Mouse (Mus musculus) lung, adult 2 months (tissue): ENCODE data around the gene Hyal2. TPM values are rescaled to one million over a fixed set of nuclear protein-coding genes. Genes with fewer than 3 reads are reported as not detected.

Experiments used
- DNase-seq: peaks from one replicate; pipeline ENCODE4 v3.0.0; 2022
- H3K4me1 ChIP-seq: fragments of 200-500 bp; 2 replicates; pipeline ENCODE4 v1.6.1; 2011; ENCODE audit warnings: low read length; ENCODE audit not compliant: control insufficient read depth, insufficient read depth
- H3K4me3 ChIP-seq: fragments of 200-500 bp; replicated peaks from 2 replicates; pipeline ENCODE3; 2011; ENCODE audit warnings: low read depth, mild to moderate bottlenecking, control low read depth, low read length; ENCODE audit errors: extremely low read depth
- CTCF ChIP-seq: fragments of 200-500 bp; IDR thresholded peaks from 2 replicates; pipeline ENCODE4 v1.5.1; 2011; ENCODE audit warnings: mild to moderate bottlenecking, low read length, control low read depth; ENCODE audit not compliant: insufficient read depth
- POLR2A ChIP-seq: fragments of 200-500 bp; IDR thresholded peaks from 2 replicates; pipeline ENCODE4 v1.6.1; 2011; ENCODE audit warnings: low read depth, mild to moderate bottlenecking, control low read depth, low read length, borderline replicate concordance; ENCODE audit errors: extremely low read depth
- WGBS: fragments of 180-500 bp; shearing (Covaris S2); methylation state at CpG from one replicate; pipeline ENCODE4 v1.1.7; 2018; 5-methylcytosine and 5-hydroxymethylcytosine counted together
- polyA plus RNA-seq: library from polyadenylated mRNA; depleted of rRNA; stranded (reverse); fragments of >200 nt; gene quantifications from 2 replicates; pipeline ENCODE4 v1.2.3, GENCODE M21; 2012

Gene Hyal2
- polyA plus RNA-seq, 1 experiment = 235 TPM

DNA sequence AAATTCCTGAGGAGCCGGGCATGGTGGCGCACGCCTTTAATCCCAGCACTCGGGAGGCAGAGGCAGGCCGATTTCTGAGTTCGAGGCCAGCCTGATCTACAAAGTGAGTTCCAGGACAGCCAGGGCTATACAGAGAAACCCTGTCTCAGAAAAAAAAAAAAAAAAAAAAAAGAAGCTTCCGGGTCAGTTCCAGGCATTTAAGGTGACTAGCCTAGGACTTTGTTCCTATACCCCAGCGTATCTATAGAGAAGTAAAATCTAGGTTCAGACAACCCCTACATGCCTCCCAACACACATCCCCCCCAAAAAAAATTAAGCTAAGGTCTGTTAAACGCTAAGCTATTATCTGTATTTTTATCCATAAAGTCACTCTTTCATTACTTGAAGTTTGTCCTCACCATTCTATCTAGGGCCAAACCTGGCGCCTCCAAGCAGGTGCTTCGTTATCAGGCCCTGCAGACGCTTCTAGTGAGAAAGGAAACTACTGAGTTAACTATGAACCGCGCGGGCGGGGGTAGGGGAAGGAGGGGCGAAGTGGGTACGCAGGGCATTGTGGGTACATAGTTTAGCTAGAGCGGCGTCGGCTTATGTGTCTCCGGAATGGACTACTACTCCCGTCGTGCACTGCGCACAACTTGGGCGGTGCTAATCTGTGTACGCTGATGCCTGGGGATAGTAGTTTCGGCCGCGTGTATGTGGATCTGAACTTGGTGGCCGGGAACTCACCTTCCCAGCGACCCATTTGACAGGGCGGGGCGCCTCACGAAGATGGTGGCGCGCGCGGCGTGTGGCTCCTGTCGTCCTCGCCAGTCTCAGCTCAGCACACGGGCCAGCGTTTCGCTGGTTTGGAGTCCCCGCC, 19.5 kb downstream of the Hyal2 start, which contains the start of gene Ifrd2:
Gene Ifrd2, plus strand, starts transcription at position 669 of the 859 bp plus-strand sequence.
- TF ChIP-seq POLR2A = no peak
- TF ChIP-seq CTCF = no peak
- WGBS = 9% methylated on average over 46 of the region's 46 CpGs
- peak within 1 kb of the TSS; percentile 72 for H3K4me3 ChIP-seq
- peaks cover 7% of the 10 kb centered on the region for H3K4me1 ChIP-seq
- DNase-seq = peak; percentile 95

DNA sequence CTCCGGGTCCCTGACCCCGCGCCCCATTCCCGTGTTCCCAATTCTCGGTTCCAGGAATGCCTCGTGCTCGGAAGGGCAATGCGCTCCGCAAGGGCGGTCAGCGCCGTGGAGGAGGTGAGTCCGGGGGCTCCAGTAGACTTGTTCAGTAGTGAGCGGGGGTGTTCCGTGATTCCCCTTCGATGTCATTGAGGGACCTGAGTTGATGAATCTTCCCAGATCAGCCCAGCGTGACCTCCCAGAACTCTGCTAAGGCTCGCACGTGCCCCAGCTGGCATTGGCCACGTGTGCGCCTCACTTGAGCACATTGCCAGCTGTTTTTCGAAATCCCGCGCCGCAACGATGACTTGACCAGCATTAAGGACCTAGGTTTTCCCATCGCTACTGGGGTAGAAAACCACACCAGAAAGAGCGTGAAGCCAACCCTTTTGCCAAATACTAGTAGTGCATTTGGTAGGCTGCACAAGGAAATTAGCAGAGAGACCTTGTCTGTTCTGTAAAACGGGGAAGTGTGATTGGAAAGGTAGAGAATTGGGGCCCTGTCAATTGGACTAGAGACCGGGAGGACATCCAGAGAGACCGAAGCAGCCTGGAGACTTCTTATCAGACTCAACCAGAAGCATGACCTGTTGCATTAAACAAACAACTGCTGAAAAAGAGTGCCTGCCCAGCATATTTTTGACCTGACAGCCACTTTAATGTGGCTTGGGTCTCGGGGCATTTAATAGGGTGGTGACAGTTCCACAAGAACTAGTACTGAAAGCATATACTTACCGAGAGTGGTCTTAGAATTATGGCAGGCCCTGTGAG, 20.3 kb downstream of the Hyal2 start:
- 2% methylated on average over 33 of the region's 33 CpGs for WGBS
- TF ChIP-seq POLR2A (no peak), CTCF (no peak)
- no peak for DNase-seq
- Histone ChIP-seq H3K4me1 (peaks cover 7% of the 10 kb centered on the region), H3K4me3 (peak overlapping the region; percentile 72)

DNA sequence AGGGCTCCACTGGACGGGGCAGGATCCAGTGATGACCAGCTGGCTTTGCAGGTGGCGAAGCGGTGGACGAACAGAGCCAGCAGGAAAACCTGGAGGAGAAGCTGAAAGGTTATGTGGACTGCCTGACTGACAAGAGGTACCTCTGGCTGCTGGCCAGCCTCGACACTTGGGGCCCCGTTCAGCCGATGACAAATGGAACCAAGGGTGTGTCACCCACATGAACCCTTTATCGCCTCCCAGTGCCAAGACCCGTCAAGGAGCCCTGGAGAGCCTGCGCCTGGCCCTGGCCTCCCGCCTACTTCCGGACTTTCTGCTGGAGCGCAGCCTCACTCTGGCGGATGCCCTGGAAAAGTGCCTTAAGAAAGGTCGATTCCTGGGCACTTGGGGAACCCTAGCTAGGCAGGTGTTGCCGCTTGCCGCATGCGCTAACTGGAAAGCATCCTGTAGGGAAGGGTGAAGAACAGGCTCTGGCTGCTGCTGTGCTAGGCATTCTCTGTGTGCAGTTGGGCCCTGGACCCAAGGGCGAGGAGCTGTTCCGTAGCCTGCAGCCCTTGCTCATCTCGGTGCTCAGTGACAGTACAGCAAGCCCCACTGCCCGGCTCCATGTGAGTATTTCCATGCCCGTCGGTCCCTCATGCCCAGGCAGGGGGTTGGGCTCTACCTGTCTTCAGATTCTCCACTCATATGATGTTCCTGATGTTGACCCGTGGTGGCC, 22.5 kb downstream of the Hyal2 start:
- Histone ChIP-seq H3K4me3 (no peak overlapping the region), H3K4me1 (peaks cover 9% of the 10 kb centered on the region)
- WGBS = 66% methylated on average over 25 of the region's 25 CpGs
- DNase-seq = peak; percentile 78
- TF ChIP-seq CTCF (no peak), POLR2A (0 out of 2 replicates have a peak, but pooled peaks have one; percentile 9)

DNA sequence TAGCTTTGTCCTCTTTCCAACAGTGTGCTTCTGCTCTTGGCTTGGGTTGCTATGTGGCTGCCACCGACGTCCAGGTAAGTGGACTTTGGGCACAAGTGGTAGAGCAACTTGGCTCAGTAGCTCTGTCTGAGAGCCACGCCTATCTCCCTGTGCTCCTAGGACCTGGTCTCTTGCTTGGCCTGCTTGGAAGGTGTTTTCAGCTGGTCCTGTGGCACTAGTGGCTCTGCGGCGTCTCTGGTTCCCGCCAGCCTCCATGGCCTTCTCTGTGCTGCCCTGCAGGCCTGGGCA, 23.0 kb downstream of the Hyal2 start:
- no peak for DNase-seq
- TF ChIP-seq CTCF (no peak), POLR2A (no peak)
- no peak overlapping the region for H3K4me3 ChIP-seq
- 54% methylated on average over 6 of the region's 6 CpGs for WGBS
- H3K4me1 ChIP-seq = peaks cover 9% of the 10 kb centered on the region

DNA sequence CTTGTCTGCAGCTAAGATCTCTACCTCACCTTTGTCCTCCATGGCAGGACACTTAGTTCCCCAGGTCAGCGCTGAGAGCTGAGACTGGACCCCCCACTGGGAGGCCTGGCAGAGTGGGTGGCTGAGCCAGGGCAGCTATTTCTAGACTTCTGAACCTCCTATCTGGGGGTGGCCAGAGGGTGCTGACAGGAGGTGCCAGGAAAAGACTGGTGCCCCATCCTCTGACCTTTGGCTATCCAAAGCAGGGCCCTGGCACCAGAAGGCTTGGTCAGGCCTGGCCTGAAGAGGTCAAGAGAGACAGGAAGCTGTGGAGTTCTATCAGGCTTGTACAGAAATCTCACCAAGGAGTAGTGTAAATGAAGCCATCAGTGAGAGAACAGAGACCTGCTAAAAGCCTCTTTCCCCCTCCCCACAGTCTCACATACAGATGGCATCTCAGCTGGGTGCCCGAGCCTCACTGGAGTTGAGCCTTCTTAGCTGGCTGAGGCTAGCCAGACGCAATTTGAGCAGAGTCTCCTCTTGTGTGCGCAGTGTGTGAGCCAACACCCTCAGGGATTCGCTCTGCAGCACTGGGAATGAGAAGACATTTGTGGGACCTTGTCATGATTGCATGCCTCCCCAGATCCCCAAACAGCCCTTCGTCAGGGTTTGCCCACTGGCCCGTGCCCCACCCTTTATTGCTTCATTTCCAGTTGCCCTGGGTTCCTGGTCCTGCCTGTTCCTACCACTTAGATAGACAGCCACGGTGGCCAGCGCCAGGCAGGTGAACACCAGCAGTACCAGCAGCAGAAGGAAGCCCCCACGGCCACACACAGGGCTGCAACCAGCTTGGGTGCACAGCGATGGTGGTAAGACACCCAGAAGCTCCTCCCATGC, 25.6 kb downstream of the Hyal2 start:
- TF ChIP-seq CTCF = no peak
- TF ChIP-seq POLR2A = no peak
- Histone ChIP-seq H3K4me1 (peaks cover 16% of the 10 kb centered on the region), H3K4me3 (no peak overlapping the region)
- no peak for DNase-seq
- 80% methylated on average over 11 of the region's 11 CpGs for WGBS

DNA sequence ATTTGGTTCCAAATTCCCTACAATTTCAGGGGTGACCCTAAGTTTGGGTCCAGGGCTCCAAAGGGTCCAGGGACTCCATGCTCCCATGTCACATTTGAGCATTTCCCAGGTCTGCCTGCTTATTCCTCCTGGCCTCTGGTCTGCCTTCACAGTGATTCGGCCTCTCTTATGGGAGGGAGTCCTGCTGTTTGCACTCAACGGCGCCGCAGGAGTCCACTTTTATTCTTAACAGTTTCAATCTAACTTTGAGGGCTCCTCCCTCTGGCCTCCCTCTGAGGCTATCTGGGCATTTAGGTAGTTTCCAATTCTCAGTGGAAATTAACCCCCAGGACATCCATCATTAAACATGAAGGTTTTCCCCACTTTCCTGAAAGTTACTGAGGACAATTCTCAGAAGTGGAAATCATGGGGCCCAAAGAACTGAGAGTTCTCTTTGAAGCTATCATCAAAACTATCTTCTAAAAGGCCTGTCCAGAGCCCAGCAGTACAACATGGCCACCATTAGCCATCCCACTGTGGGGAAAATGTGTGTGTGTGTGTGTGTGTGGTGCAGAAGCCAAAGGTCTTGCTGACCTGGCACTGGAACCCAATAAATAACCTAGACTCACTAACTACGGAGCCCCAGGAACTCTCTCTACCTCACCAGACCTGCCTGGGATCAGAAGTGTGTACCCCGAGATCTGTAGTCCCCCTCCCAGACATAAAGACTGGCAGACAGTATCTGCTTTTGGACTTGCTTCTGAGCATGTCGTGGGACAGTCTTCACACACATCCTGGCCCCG, 26.7 kb downstream of the Hyal2 start:
- WGBS = 85% methylated on average over 8 of the region's 8 CpGs
- Histone ChIP-seq H3K4me1 (peaks cover 16% of the 10 kb centered on the region), H3K4me3 (no peak overlapping the region)
- no peak for TF ChIP-seq POLR2A
- no peak for TF ChIP-seq CTCF
- DNase-seq = no peak

DNA sequence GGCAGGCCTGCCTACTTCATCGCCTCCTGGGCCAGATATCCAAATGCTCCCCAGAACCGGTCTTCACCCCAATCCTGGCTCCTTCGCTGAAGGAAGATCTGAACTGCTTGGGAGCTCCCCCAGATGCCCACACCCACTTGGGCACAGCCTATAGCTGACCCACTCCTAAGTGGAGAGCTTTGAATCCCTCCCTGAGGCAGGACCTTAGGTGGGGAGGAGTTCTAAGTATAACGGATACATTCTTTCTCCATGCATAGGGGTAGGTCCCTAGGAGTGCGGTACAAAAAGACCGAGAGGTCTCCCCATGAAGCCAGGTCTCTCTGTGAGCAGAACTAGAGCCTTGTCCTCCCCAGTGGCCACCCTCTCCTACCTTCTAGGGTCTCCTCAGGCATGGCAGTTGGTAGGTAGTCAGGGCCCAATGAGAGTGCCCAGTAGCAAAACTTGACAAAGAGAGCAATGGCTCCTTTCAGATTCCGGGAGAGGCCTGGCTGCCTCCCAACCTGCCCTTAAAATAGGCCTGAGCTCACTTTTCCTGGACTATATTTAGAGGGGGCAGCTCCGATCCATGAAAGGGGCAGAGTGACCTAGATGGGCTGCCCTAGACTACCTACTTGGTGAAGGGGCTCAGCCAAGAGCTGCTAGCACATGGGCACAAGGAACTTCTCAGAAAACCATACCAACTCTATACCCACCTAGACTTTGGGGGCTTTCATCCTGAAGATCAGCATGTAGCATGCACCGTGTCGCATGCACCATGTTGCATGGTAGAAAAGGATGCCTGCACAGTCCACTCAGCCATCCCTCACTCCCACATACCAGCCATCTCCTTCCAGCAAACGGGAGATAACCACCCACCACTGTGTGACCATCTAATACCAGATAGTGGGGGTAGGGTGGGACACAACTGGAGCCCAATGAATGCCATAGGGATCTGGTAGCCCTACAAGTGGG, 29.1 kb downstream of the Hyal2 start:
- Histone ChIP-seq H3K4me3 (no peak overlapping the region), H3K4me1 (peaks cover 12% of the 10 kb centered on the region; the same call in 1 of the 2 replicates)
- no peak for DNase-seq
- 70% methylated on average over 11 of the region's 11 CpGs for WGBS
- TF ChIP-seq POLR2A (no peak), CTCF (no peak)

DNA sequence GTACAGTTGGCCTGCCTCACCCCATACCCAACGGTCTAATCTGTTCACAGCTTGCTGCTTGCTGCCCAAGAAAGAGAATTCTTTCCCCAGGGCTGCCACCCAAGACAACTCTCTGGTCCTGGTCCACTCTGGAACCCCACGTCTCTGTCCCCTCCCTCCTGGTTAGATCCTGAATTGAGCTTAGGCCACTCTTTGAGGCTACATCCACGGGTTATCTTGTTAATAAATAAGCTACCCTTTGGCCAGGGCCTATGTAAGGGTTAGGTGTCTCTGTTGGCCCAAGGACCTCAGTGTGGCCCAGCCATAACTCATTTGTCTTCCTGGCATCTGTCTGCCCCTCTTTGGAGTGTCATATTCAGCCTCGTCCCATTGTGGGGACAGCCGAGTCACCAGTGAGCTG, 30.6 kb downstream of the Hyal2 start:
- WGBS = 76% methylated on average over 5 of the region's 5 CpGs
- DNase-seq = no peak
- no peak overlapping the region for H3K4me3 ChIP-seq
- peaks cover 14% of the 10 kb centered on the region; the same call in 1 of the 2 replicates for H3K4me1 ChIP-seq
- TF ChIP-seq POLR2A = no peak
- no peak for TF ChIP-seq CTCF
